Mouse (Mus musculus) activated CD4-positive, CD25-positive, alpha-beta regulatory T cell, adult 4 months (primary cell): ENCODE measurements around the gene Frs3. TPM values are rescaled to one million over a fixed set of nuclear protein-coding genes. Genes with fewer than 3 reads are reported as not detected.
"Not testable (repeated sequence)": the region's sequence is repeated elsewhere in the genome, so short reads cannot be mapped to it uniquely, and the experiment has no call there.

Experiments used
- ATAC-seq: one replicate; pipeline ENCODE4 v1.8.0; 2017
- polyA plus RNA-seq, 2 experiments: library from polyadenylated mRNA; unstranded; fragments of 100-300 nt; shearing (Covaris generic); gene quantifications; one replicate each; pipeline ENCODE4 v1.2.1; 2017

Gene Frs3
- not detected for polyA plus RNA-seq

DNA sequence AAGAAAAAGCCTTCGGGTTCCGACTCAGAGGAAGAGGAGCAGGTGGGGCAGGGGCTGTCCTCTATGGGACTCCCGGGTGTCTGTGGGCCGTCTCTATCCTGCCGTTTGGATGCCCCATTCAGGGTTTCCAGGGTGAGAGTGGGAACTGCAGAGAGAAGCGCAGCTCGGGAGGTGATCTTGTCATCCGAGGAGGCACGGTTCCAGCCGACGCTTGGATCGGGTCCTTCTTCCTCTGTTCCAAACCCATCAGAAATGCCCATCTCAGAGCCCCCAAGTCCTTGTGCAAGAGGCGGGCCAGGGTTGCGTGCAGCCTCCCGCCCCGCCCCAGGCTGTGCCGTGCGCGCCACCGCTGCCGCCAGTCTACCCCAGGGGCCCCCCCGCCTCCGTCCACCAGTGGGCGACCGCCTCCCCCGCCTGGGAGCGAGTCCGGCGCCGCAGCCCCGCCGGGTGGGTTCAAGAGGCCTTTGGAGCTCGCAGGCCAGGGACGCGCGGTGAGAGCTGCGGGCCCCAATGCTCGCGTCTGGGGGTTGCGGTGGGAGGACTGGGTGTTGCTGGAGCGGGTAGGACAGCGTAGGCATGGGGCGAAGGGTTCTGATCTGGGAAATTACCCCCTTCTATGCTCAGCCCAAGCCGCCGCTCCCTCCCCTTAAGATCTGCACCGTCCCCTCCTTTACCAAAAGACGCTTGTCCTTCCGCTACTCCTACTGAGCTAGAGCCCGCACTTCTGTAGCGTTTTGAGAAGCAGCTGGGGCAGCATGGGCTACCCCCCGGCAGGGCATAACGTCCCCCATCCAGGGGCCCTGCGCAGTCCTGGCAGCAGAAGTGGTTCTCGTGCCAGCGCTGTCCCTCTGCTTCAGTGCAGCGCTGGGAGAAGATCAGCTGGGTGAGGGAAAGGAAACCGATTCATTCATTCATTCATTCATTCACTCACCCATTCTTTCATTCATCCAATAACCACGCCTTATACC lies at the start of gene Frs3:
Frs3 (plus strand) TSS at position 423 of the 968 bp plus-strand sequence.
- peak; percentile 24 for ATAC-seq

- no peak for ATAC-seq
Measured at GRCm38 (mm10) chr17:47642992-47643391, 45.8 kb upstream of the Frs3 start.

DNA sequence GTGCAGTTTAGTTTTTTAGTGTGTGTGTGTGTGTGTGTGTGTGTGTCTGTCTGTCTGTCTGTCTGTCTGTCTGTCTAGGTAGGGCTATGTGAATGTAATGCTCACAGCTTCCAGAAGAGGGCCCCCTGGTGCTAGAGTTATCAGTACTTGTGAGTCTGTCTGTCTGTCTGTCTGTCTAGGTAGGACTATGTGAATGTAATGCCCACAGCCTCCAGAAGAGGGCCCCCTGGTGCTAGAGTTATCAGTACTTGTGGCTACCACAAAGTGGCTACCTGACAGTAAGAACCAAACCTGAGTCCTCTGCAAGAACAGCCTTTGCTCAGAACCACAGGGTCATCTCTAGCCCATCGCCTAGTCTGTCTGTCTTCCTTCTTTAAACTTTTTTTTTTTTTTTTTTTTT lies 42.1 kb upstream of the Frs3 start:
- ATAC-seq: peak; percentile 57

GRCm38 (mm10) chr17:47648966-47649365 lies 39.9 kb upstream of the Frs3 start:
- ATAC-seq: no peak

DNA sequence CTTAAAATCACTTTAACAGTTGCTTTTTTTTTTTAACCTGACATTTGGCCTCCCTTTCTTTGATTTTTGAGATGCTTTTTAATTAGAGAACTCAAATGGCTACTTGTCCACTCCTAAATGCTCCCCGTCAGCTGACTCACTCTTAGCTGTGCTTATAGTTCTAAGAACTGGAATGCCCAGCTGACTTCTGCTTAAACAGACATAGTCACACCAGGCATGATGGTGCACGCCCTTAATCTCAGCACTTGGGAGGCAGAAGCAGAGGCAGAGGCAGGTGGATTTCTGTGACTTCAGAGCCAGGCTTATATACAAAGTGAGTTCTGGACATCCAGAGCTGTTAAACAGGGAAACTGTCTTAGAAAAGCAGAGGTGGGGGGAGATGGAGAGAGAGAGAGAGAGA lies 36.9 kb upstream of the Frs3 start:
- no peak for ATAC-seq

GRCm38 (mm10) chr17:47654346-47654745 lies 34.5 kb upstream of the Frs3 start:
- not testable (repeated sequence) for ATAC-seq

DNA sequence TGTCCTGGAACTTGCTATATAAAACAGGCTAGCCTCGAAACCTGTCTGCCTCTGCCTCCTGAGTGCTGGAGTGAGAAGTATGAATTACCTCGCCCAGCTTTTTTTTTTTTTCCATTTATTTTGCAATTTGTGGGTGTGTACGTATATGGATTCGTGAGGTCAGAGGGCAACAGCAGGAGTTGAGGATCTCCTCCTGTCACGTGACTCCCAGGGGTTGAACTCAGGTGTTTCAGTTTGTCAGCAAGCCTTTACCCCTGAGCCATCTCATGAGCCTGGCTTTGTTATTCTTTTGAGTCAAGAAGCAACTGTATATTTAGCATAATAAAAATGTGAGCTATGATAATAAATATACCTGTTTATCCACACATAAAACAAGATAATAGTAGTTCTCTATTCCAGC lies 33.1 kb upstream of the Frs3 start:
- ATAC-seq: no peak

GRCm38 (mm10) chr17:47657901-47658300 lies 30.9 kb upstream of the Frs3 start:
- no peak for ATAC-seq

DNA sequence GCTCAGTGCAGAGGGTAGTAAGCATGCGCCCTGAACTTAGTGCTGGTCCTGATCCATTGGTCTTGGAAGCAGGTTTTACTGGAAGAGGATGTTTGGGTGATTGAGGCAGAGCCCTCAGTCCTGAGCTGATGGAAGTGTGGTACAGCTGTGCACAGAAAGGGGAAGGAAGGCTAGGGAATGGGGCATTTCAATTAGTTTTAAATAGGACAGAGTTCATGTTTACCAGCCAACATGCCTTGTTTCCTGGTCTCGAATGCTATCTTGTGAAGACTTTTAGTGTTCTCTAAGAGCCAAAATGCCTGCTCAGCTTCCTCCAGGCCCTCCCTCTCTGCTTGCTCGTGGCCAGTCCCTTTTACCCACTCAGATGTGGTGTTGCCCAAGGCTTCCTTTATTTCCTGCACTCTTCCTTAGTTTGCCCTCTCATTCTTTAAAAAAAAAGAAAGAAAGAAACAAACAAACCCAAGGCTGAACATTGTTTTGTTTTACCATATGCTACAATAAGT lies 30.0 kb upstream of the Frs3 start:
- ATAC-seq: no peak

DNA sequence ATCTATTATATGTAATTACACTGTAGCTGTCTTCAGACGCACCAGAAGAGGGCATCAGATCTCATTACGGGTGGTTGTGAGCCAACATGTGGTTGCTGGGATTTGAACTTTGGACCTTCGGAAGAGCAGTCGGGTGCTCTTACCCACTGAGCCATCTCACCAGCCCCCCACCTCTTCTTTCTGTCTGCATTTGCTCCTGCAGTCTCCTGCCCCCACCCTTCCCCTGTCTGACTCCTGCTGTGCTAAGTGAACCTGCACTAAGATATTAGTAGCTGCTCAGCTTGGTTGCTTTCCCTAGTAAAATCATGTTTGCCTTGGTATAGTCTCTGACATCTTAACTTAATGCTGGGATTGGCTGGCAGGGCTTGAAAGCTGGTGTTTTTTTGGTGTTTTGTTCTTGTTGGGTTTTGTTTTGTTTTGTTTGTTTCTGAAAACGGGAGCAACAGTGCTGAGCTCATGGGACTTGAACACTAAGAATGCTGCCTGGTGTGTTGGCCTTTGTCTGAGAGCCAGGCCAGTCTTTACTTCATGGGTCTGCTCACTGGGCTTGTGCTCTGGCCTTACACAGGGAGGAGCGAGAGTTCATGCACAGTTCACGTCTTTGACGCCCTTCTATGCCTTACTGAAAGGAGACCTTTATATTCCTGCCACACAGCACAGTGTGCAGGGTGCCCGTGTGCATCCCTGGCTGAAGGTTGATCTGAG lies 25.7 kb upstream of the Frs3 start:
- ATAC-seq: no peak

DNA sequence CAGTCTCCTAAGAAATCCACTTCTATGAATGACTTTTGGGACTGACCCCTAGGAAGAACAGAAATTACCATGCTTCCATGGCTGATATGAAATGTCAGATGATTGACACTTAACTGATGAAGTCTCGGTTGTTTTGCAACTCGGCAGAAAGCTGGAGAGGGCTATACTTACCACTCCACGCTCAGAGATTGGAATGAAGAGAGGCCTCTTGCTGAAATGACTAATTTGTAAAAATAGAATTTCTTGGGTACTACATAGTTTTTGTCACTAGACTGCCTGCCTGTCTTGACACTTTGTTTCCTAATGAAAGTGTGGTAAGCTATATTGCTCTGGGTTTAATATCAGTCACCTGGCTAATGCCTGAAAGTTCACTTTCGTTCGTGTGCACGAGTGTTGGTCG lies 24.4 kb upstream of the Frs3 start:
- no peak for ATAC-seq

- no peak for ATAC-seq
Measured at GRCm38 (mm10) chr17:47669166-47669565, 19.7 kb upstream of the Frs3 start.

GRCm38 (mm10) chr17:47671988-47672310 lies 16.9 kb upstream of the Frs3 start:
- ATAC-seq: no peak

- ATAC-seq: no peak
Measured at GRCm38 (mm10) chr17:47672311-47673111, 16.3 kb upstream of the Frs3 start.

DNA sequence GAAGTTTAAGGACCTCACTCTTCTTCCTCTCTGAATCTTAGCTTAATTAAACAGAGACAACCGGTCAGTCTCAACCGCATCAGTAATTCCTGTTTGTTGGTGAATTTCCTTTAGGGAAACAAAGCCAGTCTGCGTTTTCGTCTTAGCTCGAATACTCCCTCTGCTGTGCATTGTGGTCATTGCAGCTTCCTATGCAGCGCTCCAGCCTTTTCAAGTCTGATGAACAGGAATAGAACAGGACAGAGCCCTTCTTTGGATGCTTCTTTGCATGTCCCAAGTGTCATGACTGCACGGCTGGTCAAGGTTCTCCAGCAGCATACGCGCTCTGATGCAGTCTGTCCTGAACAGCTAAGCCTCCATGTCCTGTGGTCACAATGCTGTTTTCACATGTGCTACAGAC lies 12.2 kb upstream of the Frs3 start:
- ATAC-seq: no peak

- no peak for ATAC-seq
Measured at GRCm38 (mm10) chr17:47678238-47678637, 10.6 kb upstream of the Frs3 start.

- no peak for ATAC-seq
Measured at GRCm38 (mm10) chr17:47678702-47679101, 10.1 kb upstream of the Frs3 start.

DNA sequence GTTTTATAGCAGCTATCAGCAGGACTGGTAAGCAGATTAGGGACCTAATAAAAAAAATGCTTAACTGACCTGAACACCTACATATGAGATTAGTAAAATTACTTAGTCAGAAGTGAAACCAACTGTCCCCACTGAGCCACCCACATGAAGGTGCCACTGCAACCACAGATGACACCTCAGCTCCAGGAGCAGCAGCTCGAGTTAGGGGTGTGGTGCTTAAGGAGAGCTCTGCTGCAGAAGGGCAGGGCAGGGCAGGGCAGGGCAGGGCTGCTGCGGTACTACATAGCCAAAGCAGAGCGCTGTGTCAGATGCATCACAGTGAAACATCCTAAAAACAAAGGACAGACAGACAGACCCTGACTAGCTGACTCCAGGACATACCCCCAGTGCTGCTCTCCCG lies 6.0 kb upstream of the Frs3 start:
- no peak for ATAC-seq

DNA sequence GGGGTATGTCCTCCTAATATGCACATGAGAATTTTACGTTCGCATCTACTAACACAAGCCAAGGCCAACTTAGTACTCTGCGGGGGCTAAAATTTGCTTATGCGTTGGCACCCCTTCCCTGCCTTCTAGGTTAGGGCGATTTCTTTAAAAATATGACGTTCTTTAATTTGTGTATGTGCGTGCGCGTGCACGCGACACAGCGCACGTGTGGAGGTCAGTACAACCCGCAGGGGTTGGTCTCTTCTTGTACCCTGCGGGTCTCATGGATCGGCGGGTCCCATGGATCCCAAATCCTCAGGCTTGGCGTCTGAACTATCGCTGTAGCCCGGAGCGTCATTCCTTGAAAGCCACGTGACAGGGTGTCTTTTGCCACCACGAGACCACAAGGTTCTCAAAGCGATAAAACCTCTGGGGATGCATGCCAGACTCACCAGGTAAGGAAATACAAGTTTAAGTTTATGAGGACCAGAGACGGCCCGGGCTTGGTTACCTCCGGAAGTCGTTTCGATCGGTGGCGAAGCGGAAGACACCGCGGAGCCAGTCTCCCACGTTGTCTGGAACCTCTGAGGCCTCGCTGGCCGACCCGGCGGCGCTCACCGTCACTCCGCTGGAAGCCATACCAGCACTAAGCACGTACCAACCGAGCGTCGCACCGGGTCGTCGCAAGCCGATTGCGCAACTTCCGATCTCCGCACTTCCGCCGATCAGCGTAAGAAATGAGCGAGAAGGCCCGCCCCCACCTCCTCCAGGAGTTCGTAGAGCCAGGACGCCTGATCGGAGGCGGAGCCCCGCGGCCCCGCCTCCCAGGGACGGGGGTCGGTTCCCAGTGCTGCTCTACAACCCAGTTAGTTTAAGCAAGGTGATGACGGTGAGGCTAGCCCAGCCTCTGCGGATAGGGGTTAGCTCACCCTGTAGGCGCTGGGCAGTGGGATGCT lies 1.2 kb upstream of the Frs3 start:
- peak; percentile 92 for ATAC-seq

GRCm38 (mm10) chr17:47688344-47688607 lies 554 bp upstream of the Frs3 start, which contains the start of gene Tomm6:
TSS of gene Tomm6 (minus strand) at chr17:47688386.
- ATAC-seq: no peak

DNA sequence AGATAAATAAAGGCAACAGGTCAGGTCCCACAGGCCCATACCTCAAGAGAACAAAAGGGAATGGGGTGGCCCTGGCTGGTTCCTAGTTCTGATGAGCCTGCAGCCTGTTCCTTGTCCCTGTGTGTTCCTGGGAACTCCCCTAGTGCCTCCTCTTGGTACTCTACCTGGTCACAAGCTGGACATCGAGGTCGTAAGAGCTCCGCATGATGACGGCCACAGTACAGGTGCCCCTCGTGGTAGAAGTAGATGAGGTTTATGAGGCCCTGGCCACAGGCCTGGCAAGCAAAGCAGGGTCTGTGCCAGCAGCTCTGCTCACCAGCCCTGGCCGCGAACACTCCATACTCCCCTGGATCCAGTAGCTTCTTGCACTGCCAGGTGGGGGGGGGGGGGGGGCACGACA lies 1.1 kb downstream of the Frs3 start:
- ATAC-seq: no peak

GRCm38 (mm10) chr17:47691650-47692049 lies 2.8 kb downstream of the Frs3 start:
- no peak for ATAC-seq
